Mouse (Mus musculus) heart, adult 2 months (tissue): ENCODE results near the gene Gm10840.

ENCODE experiments used
- EP300 ChIP-seq: fragments of 200-500 bp; IDR thresholded peaks from 2 replicates; pipeline ENCODE4 v1.6.1; 2011; ENCODE audit warnings: low read depth, low read length, control low read depth; ENCODE audit not compliant: insufficient read depth
- POLR2A ChIP-seq: fragments of 200-500 bp; IDR thresholded peaks from 2 replicates; pipeline ENCODE4 v1.6.1; 2011; ENCODE audit warnings: mild to moderate bottlenecking, low read depth, low read length, control low read depth; ENCODE audit not compliant: insufficient read depth

DNA sequence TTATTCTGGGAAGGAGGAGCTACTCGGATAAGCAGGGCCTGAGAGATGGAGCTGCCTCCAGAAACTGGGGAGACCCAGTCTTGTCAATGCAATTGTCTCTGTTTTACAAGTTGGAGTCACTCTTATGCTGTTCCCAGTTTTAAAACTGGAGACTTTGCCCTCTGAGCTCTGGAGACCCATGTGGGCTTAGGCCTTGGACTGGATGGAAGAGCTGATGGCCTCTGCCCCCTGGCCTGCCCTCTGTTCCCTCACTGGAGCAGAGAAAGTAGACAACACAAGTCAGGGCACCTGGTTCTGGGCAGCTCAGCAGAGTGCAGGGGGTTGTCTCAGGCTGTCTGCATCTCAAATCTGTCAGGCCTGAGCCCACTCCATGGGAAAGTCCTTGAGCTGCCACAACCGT, 5.9 kb upstream of the Gm10840 start:
- TF ChIP-seq EP300 (no peak), POLR2A (no peak)
